Mouse (Mus musculus): Measurements from ENCODE around the gene Slc46a1. TPM values are rescaled to one million over a fixed set of nuclear protein-coding genes. Genes with fewer than 3 reads are reported as not detected.

Gene Slc46a1
- total and polyA plus RNA-seq, 3 experiments = 8.3 to 11.6 TPM; not detected in 1

GRCm38 (mm10) chr11:78467515-78467914 lies 2.0 kb downstream of the Slc46a1 start:
- Histone ChIP-seq H3K27ac (ENCODE audit: control insufficient read depth, low read depth, low read length) (peak overlapping the region; percentile 50), H3K79me2 (ENCODE audit: control insufficient read depth, insufficient read depth, low read length, poor library complexity) (no peaks in the 10 kb centered on the region; the same call in 1 of the 2 replicates), H3K9me3 (replicated peaks; ENCODE audit: insufficient read depth, low read length) (no peaks in the 10 kb centered on the region), H3K36me3 (ENCODE audit: control insufficient read depth in 1 of 2, insufficient read depth in 2 of 2, low read length in 2 of 2) (peaks cover 0 to 31% of the 10 kb centered on the region in 2 experiments; a peak in 2 of 4 replicates), H3K4me3 (ENCODE audit: control insufficient read depth in 1 of 2, insufficient read depth in 1 of 2, low read depth in 2 of 2, low read length in 2 of 2) (peak overlapping the region; percentile 17 to 26; a peak in 3 of 4 replicates), H3K4me1 (ENCODE audit: control insufficient read depth in 1 of 2, insufficient read depth in 2 of 2, low read length in 2 of 2) (peaks cover 20 to 44% of the 10 kb centered on the region in 2 experiments), H3K9ac (ENCODE audit: control insufficient read depth, low read depth, low read length, poor library complexity, severe bottlenecking) (peak overlapping the region; percentile 24), H3K27me3 (ENCODE audit: control insufficient read depth in 1 of 2, insufficient read depth in 2 of 2, low read length in 2 of 2) (no peaks in the 10 kb centered on the region)
- peak; percentile 81 for DNase-seq (ENCODE audit: low read depth, low spot score)
- TF ChIP-seq KAT2A (conservative IDR thresholded peaks at IDR 0.05; ENCODE audit: low read depth, low read length) = no peak
- TF ChIP-seq POLR2AphosphoS2 (IDR thresholded peaks at IDR 0.05; ENCODE audit: low read length) = no peak
- 0 out of 2 replicates have a peak, but pooled peaks have one; percentile 15 for TF ChIP-seq MAX (IDR thresholded peaks at IDR 0.05; ENCODE audit: low read length)
- no peak for TF ChIP-seq BHLHE40 (IDR thresholded peaks at IDR 0.05; ENCODE audit: borderline replicate concordance, low read depth, low read length)
- TF ChIP-seq USF1 (IDR thresholded peaks at IDR 0.05; ENCODE audit: low read depth, low read length) = no peak; the same call in 1 of the 2 replicates
- no peak for TF ChIP-seq ZMIZ1 (IDR thresholded peaks at IDR 0.05; ENCODE audit: low read depth, low read length)
- TF ChIP-seq MYB (IDR thresholded peaks at IDR 0.05; ENCODE audit: low read depth, low read length) = no peak
- no peak for TF ChIP-seq ZKSCAN1 (IDR thresholded peaks at IDR 0.05; ENCODE audit: low read depth, low read length)
- TF ChIP-seq SIN3A (IDR thresholded peaks at IDR 0.05; ENCODE audit: low read length) = peak; percentile 97
- TF ChIP-seq TBP (IDR thresholded peaks at IDR 0.05; ENCODE audit: low read depth, low read length) = 0 out of 2 replicates have a peak, but pooled peaks have one; percentile 54
- TF ChIP-seq NELFE (IDR thresholded peaks at IDR 0.05; ENCODE audit: low read depth, low read length) = no peak
- TF ChIP-seq ZNF384 (IDR thresholded peaks at IDR 0.05; ENCODE audit: low read depth, low read length) = 0 out of 2 replicates have a peak, but pooled peaks have one; percentile 14
- TF ChIP-seq UBTF (IDR thresholded peaks at IDR 0.05; ENCODE audit: borderline replicate concordance, insufficient read depth, low read depth, low read length) = no peak
- no peak for TF ChIP-seq USF2 (IDR thresholded peaks at IDR 0.05; ENCODE audit: borderline replicate concordance in 1 of 2, insufficient read depth in 1 of 2, low read depth in 1 of 2, low read length in 2 of 2)
- no peak for TF ChIP-seq TAL1 (IDR thresholded peaks at IDR 0.05; ENCODE audit: low read length)
- TF ChIP-seq MEF2A (IDR thresholded peaks at IDR 0.05; ENCODE audit: extremely low read depth, insufficient replicate concordance, low read depth, low read length, poor library complexity, severe bottlenecking) = no peak
- no peak for TF ChIP-seq JUND (IDR thresholded peaks at IDR 0.05; ENCODE audit: low read depth, low read length)
- TF ChIP-seq GATA1 (IDR thresholded peaks at IDR 0.05; ENCODE audit: low read depth, low read length) = peak; percentile 75
- TF ChIP-seq RCOR1 (IDR thresholded peaks at IDR 0.05; ENCODE audit: low read depth, low read length) = peak; percentile 31; the same call in 1 of the 2 replicates
- TF ChIP-seq ZC3H11A (IDR thresholded peaks at IDR 0.05; ENCODE audit: low read depth, low read length) = no peak
- no peak for TF ChIP-seq GABPA (IDR thresholded peaks at IDR 0.05; ENCODE audit: low read depth, low read length)
- no peak for TF ChIP-seq E2F4 (IDR thresholded peaks at IDR 0.05; ENCODE audit: borderline replicate concordance, low read depth, low read length)
- TF ChIP-seq SMC3 (IDR thresholded peaks at IDR 0.05; ENCODE audit: low read depth, low read length) = no peak
- peak; percentile 57 to 64; a peak in 3 of 4 replicates for TF ChIP-seq EP300 (IDR thresholded peaks at IDR 0.05; ENCODE audit: low read depth in 1 of 2, low read length in 2 of 2)
- TF ChIP-seq ELF1 (IDR thresholded peaks at IDR 0.05; ENCODE audit: low read depth, low read length) = peak; percentile 85
- TF ChIP-seq MYC (IDR thresholded peaks at IDR 0.05; ENCODE audit: low read depth, low read length) = no peak
- TF ChIP-seq MAFK (IDR thresholded peaks at IDR 0.05; ENCODE audit: borderline replicate concordance, low read depth, low read length) = peak; percentile 93
- TF ChIP-seq MXI1 (IDR thresholded peaks at IDR 0.05; ENCODE audit: low read depth, low read length) = peak; percentile 68
- no peak for TF ChIP-seq MAZ (IDR thresholded peaks at IDR 0.05; ENCODE audit: low read depth, low read length)
- TF ChIP-seq POLR2AphosphoS5 (IDR thresholded peaks at IDR 0.05; ENCODE audit: borderline replicate concordance, low read depth, low read length) = no peak
- no peak; the same call in 1 of the 2 replicates for TF ChIP-seq TCF12 (IDR thresholded peaks at IDR 0.05; ENCODE audit: low read depth, low read length)
- TF ChIP-seq CTCF (IDR thresholded peaks at IDR 0.05 in 2 of 3, conservative IDR thresholded peaks at IDR 0.05 in 1 of 3; ENCODE audit: control insufficient read depth in 1 of 3, insufficient read depth in 1 of 3, low read depth in 2 of 3, low read length in 3 of 3, poor library complexity in 1 of 3, severe bottlenecking in 1 of 3) = no peak
- TF ChIP-seq POLR2A (IDR thresholded peaks at IDR 0.05; ENCODE audit: control insufficient read depth in 1 of 2, insufficient read depth in 1 of 2, low read depth in 1 of 2, low read length in 2 of 2, poor library complexity in 1 of 2) = 0 out of 4 replicates have a peak, but pooled peaks of 1 of the 2 experiments have one; percentile 20
- 0 out of 2 replicates have a peak, but pooled peaks have one; percentile 53 for TF ChIP-seq HCFC1 (IDR thresholded peaks at IDR 0.05; ENCODE audit: low read depth, low read length)
- TF ChIP-seq CHD1 (IDR thresholded peaks at IDR 0.05; ENCODE audit: low read depth, low read length) = no peak
- peak; percentile 98 for TF ChIP-seq ETS1 (IDR thresholded peaks at IDR 0.05; ENCODE audit: low read depth, low read length)
- TF ChIP-seq RAD21 (IDR thresholded peaks at IDR 0.05; ENCODE audit: low read depth, low read length) = no peak
- TF ChIP-seq CHD2 (IDR thresholded peaks at IDR 0.05; ENCODE audit: low read length) = no peak
